Mouse (Mus musculus) layer of hippocampus, adult 18-20 months (tissue): ENCODE results near the gene Atp6v1g3. TPM values are rescaled to one million over a fixed set of nuclear protein-coding genes. Genes with fewer than 3 reads are reported as not detected.
A peak's percentile ranks its signal among the peaks of the same experiment; 100 is the strongest.

Source experiments
- DNase-seq, 2 experiments: peaks; one replicate each; pipeline ENCODE4 v3.0.0; 2022; ENCODE audit warnings: low spot score in 2 of 2
- long read RNA-seq: library from polyadenylated mRNA; stranded (forward); transcript quantifications from one replicate; pipeline ENCODE4 v2.0.0, GENCODE M21; 2021
- total RNA-seq, 2 experiments: library from RNA; stranded (reverse); gene quantifications; 2 replicates each; pipeline ENCODE4 v1.2.3; 2021

Atp6v1g3 gene
- not detected for total RNA-seq
- long read RNA-seq = 0 reads

DNA sequence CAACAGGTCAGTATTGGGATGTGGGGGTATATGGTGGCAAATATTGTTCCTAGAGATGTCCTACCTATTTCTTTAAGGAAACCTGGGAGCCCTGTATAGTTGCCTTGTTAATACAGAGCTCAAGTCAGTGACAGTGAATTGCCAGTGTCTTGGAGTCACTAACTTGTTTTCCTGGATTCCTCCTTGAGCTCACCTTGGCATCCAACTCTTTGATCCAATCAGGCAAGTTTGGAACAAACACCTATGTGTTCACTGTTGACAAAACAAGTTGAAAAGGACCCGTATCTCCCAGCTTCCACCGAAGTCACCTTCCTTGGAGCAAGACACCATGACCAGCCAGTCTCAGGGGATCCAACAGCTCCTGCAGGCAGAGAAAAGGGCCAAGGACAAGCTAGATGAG lies at the start of gene Atp6v1g3:
Gene Atp6v1g3 (plus strand): TSS at position 301 of the 400 bp plus-strand sequence.
- no peak for DNase-seq

DNA sequence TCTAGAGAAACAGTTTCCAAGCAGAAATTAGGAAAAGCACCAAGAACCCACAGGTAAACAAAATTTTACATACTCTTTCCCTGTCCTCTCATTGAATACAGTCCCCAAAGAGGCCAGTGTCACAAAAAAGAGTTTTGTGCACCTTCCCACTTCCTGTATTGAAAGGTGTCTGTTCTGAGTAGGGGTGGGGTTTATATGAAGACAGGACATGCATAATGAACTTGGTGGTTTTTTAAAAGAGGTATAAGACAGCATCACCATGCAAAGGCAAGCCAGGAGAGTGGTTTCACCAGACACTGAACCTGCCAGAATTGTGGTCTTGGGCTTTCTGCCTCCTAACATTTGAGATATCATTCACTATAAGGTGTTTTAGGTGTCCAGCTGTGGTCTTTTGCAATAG lies 40.5 kb upstream of the Atp6v1g3 start:
- no peak for DNase-seq

DNA sequence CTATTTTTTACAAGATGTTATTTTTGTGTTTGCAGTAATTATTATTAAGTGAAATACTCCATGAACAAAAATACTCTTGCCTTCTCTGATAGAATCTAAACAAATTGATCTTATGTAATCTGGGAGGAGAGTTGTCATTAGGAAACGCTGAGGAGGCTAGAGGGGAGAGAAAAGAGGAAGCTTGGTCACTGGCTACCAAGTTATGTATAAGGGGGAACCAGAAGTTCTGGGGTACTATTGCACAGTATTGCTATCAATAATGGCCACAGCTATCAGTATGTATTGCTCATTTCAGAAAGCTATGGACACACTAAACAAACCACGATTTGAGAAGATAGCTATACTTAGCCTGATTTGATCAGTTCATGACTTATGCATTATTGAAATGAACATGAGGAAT lies 36.3 kb upstream of the Atp6v1g3 start:
- no peak for DNase-seq

DNA sequence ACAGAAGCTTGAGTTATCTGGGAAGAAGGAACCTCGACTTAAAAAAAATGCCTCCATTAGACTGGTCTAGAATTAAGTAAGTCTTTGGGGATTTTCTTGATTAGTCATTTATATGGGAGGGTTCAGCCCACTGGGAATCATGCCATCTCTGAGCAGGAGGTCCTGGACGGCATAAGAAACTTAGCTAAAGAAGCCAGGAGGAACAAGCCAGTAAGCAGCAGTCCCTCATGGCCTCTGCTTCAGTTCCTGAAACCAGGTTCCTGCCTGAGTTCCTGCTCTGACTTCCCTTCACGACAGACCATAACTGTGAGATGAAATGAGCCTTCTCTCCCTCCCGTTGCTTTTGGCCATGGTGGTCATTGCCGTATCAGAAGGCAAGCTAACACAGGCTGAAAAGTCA lies 29.6 kb upstream of the Atp6v1g3 start:
- peak in 1 of 2 experiments; percentile 4 for DNase-seq

DNA sequence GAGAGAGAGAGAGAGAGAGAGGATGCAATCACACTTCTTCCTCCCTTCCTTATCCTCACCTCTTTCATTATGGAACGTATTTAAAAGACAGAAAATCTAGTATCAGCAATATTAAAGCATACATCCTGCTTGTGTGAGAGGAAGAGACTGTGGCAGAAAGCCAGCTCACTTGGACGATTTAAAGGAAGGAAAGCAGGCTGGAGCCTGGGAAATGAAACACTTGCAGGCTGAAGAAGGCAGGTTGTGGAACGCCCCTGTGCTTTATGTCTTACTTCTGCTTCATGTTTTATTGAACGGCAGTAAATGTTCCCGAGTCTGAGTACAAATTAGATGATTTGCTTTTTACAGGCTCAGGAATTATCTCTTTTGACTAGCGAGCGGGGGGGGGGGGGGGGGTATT lies 29.1 kb upstream of the Atp6v1g3 start:
- DNase-seq = peak; percentile 29 to 73

DNA sequence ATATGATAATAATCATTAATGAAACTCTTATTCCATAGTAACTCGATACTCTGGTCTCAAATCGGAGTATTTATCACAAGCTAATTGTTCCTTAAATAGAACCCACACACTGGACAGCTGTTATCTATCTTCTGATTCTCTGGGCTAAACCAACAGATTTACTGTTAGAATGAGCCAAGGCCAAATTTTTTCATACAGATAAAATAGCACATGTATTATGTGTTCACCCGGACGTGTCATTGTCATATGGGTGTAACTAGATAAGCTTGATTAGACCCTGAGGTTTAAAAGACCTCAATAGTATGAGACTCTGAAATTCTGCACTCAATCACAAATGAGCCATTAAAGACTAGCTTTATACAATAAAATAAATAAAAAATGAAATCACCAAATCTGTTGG lies 28.4 kb upstream of the Atp6v1g3 start:
- peak in 1 of 2 experiments; percentile 2 for DNase-seq

DNA sequence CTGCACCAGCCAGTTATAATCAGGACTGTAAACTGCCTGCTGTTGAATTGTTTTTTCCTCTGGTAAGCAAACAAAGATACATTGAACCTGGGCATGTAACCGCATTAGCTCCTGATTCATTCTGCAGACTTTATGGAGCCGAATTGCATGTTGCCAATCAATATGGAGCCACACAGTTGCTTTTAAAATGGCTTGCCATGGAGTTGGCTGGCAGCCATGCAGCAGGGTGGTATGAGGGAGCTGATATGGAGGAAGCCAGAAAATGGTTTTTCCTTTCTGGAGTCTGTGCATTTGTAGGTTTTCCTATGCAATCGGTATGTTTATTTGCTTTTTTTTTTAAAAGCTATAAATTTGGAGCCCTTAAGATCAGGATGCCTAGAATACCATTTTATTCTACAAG lies 28.0 kb upstream of the Atp6v1g3 start:
- DNase-seq = peak in 1 of 2 experiments; percentile 41

DNA sequence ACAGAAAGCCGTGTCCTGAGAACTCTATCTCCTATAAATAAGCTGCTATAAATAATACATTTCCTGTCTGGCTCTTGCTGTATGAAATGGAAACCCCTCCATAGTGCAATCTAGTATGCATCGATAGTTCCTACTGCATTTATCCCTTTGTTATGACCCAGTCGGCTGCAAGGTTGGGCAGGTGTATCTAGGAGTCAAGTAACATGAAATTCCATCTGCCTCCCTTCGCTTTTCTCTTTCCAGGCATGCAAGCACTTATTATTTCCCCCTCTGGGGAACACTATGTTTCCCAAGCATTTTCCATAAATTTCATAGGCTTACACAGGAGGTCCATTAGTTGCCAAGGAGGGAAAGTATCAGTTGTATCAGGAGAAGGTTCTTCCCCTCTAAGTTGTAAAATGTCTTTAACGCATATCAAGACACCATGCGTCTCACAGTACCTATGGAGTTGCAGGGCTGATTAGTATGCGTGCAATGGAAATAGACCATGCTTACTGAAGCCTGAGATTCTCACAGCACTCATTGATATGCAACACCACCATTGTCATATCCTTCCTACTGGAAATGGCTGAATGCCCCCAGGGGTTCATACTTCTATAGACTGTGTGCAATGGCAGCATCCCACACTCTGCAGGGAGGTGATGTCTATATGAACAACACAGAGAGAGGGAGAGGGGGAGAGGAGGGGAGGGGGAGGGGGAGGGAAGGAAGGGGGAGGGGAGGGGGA lies 26.9 kb upstream of the Atp6v1g3 start:
- DNase-seq = no peak

DNA sequence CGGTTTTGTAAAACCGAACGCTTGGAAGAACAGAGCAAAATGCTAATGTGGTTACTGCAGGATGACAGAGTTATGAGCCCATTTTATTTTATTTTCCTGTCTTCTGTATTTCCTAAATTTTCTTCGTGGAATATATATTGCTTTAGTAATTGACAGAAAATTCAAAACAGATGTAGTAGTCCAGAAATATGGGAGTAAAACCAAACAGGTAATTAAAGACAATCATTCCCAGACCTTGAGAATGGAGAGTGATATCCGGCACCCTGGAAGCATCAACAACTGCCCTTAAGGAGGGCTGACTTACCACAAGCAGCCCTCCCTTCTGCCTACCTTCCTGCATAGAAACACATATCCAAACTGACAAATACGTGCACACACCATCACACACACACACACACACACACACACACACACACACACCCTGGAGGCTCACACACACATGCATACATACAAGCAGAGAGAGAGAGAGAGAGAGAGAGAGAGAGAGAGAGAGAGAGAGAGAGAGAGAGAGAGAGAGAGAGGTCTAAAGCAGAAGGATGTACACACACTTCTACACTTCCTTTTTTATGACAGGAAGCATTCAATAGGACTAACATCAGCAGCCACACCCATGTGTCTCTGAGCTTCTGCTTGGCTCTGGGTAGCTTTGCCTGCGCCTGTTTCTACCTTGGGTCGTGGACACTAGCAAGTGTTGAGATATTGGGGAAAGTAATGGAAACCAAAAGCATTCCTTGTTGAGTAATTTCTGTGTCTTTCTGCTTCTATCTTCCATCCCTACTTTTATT lies 25.6 kb upstream of the Atp6v1g3 start:
- DNase-seq = no peak

DNA sequence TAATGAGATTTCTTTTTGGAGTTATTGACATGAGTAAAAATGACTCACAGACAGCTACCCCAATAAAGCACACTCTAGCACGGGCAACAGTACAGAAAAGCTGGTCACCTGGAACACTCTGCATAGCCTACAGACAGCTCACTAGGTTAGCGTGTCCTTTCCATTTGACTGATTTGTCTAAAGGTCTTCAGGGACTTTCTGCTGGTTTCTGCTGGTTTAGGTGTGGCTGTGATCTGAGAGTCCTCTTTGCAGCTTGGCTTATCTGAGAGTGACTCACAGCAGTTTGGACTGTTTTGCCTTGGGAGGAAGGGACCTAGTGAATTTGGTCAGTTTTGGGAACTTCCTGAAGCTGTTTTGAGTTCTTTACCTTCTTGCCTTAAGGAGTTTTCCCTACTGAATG lies 24.8 kb upstream of the Atp6v1g3 start:
- DNase-seq = no peak

DNA sequence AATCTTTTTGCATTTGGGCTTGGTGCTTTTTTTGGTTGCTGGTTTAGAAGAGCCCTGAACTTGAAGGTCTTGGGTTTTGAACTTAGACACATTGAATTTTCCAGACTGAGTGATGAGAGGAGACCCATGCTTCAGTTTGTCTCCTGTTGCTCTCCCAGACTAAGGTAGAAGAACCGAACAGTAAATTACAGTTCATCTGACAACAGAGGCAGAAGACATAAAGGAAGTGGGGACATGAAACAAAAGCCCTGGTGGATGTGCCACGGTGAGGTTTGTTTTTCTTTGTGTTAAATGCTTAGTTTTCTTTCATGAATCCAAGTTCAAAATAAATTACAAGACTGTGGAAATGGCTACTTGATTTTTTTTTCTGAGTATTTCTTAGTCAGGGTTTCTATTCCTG lies 22.6 kb upstream of the Atp6v1g3 start:
- no peak for DNase-seq

DNA sequence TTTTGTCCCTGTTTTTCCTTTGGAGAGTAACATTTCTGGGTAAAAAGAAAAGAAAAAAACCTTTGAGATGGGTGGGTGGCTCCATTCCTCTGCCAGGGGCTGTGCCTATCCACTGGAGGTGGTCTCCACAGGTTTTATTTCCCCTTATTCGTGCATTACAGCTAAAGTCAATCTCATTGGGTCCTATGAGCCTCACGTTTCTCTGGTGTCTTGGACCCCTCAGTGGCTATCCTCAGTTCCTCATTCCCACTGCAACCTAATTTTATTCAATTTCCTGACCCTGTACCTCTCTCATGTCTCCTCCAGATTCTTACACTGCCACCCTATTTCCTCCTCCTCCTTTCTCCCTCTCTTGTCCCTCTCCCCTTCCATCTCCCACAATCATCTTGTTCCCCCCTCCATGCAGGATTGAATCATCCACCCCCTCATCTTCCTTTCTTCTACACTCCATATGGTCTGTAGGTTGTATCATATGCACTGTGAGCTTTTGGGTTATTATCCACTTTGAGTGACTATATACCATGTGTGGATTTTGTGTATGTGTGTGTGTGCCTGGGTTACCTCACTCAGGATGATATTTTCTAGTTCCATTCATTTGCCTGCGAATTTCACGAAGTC lies 17.3 kb upstream of the Atp6v1g3 start:
- DNase-seq = no peak

DNA sequence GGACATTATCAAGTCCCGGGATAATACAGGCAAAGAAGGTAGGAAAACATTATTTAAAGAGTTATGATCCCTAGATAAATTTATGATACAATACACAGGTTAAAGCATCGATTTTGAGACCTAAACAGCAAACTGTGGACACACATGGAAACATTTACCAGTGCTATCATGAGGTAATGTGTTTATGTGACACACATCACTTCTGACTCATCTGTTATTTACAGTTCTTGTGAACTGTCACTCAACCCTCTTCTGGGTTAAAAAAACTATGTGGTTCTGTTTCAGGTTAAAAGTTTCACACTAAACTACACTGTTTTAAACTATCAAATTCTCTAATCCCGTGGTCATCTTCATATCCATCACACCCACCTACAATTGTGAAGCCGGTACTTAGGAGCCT lies 14.8 kb upstream of the Atp6v1g3 start:
- no peak for DNase-seq

DNA sequence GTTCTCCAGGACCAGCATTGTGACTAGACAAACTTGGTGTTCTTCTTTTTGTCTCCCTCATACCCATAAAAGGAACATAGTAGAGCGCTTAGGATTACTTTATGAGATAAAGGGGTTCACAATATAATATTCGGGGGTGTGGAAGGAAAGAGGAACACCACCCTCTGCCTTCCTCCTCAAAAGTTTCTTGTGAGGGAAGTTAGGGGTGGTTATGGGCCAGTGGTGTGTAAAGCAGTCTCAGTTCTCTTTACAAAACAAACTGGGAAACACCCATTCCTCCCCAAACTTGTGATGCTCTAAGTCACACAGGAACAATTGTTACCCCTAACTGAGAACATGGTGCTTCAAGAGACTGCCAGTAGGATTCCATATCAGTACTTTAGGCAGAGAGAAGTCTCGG lies 12.0 kb upstream of the Atp6v1g3 start:
- DNase-seq = no peak

DNA sequence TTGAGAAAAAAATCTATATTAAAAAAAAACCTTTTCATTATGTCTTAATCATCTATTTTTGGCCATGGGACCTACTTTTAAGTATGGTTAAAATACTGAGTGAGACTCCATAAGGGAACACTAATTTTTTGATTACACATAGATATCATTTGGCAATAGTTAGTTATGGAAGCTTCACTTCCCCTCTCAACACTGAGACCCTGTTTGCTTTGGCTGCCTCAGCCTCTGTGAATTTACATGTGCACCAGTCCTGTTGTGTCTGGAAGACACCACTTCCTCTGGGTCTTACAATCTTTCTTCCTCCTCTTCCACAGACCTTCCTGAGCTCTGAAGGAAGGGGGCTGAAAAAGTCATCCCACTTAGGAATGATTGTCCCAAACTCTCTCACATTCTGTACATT lies 11.1 kb upstream of the Atp6v1g3 start:
- DNase-seq = no peak

DNA sequence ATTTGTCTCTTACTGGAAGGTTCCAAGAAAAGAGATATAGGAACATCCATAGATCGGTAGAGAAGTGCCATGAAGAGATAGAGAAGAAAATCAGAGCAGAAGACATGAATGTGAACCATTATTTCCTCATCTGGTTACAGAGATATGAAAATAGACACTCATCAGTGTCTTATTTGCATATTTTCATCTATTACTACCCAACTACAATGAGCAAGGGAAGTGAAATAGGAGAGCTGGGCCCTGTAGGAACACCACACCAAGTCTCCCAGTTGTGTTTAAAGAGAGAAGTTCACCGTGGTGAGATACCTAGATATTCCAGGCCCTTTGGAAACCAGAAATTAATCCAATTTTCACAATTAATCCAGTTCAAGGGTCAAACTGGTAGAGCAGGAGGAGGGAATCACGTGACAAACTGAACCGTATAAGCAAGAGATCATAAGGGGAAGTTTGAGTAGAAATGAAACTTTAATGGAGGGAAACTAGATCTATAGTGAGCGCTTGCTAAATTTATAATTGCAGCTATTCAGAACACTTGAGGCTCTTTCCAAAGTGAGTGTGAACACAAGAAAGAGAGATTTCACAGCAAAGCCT lies 6.0 kb upstream of the Atp6v1g3 start:
- DNase-seq = no peak

DNA sequence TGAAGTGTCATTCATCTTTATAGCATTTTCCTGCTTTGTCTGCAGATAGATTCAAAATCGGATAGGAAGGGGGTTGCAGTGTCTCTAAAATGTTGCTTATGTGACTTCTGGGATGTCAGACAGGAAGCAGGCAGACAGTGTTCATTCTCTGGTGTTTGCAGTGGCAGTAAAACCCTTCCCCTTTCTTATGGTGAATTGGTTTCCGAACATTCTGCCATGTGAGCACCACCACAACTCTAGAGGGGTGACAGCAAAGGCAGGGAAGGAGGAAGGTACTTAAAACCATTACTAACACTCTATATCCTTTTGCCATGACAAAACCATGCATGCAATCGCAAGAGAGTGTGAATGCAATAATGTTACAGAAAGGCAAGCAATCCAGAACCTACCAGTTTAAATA lies 1.4 kb downstream of the Atp6v1g3 start:
- no peak for DNase-seq

DNA sequence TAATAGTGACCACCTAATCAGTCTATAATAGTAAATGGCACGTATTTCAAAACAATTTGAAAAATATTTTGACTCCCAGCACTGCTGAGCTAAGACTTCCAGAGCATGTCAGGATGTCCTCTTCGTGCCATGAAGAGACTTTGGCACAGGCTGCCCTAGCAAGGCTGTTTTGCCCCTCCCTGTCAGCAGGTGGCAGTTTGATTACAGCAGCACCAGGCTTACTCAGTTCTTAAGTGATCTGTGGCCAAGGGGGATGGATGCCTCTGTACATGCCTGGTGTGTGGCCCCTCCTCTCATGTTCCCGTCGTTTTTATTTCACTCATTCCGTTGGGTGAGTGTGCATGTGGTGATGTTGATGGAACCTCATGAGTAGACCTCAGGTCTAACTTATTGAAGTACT lies 2.3 kb downstream of the Atp6v1g3 start:
- no peak for DNase-seq

DNA sequence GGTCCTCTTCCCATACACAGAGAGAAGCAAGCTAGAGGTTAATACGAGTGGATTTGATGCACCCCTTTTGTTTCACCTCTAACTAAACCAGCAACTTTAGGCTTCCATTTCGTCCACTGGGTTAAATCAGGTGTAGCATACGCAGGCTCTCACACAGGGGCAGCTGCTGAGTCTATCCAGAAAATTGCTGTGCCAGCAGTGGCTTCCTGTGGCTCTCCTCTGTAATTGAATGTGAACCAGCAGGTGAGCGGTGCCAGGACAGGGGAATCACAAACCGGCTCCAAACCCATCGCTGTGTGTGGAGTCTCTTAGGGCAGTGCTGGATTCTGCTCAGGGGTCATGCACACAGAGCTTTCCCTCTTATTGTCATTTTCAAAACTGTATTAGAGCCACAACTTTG lies 7.6 kb downstream of the Atp6v1g3 start:
- DNase-seq = no peak

DNA sequence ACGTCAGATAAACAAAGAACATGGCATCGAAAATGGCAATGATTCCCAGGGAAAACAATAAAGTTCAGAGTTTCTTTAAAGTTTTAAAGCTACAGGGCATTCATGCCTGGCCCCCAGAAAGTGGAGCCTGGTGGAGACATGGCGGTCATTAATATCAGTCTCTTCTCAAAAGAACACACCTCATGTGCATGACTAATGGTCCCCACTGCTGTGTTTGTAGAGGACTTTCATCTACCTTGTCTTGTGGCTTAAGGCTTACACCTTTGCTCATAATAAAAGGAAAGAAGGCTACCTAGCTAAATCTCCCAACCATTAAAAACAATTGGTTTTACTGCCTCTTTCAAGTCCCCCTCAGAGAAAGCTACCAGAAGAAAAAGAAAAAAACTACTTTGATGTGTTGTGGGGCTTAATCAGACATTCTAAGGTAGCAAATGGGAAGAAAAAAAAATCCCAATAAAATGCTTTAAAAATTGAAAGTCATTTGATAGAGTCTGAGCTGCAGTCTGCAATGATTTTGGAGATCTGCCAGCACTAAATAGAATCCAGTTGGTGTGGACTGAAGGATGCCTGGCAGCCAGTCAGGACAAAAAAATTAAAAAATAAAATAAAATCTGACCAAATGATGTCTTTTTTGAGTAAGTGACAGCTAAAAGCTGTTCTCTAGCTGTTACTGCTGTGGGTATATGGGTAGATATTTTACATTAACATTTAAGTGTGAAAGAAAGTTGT lies 9.0 kb downstream of the Atp6v1g3 start:
- DNase-seq = peak; percentile 11 to 60

DNA sequence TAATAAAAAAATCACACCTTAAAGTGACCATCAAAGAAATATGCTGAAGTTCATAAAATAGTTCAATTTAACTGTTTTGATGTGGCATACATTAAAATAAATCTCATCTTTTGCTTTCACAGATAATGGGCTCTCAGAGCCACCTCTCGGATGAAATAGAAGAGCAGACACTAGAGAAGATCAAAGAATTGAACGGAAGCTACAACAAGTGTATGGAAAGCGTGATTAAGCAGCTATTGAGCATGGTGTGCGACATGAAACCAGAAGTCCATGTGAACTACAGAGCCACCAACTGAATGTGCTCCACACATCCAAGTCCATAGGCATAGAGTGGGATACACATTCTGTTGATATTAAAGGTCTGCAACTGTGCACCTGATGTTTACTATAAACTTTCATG lies 14.1 kb downstream of the Atp6v1g3 start:
- no peak for DNase-seq
